Mouse (Mus musculus) small intestine, adult 2 months (tissue): ENCODE data around the gene Nbea.

Source experiments
- CTCF ChIP-seq: fragments of 200-500 bp; IDR thresholded peaks from 2 replicates; pipeline ENCODE4 v1.5.1; 2012; ENCODE audit warnings: low read depth, mild to moderate bottlenecking, control low read depth, inconsistent platforms, low read length, moderate library complexity, mixed read lengths; ENCODE audit not compliant: insufficient replicate concordance, insufficient read length; ENCODE audit errors: extremely low read depth
- POLR2A ChIP-seq: fragments of 200-500 bp; IDR thresholded peaks from 2 replicates; pipeline ENCODE4 v1.6.1; 2012; ENCODE audit warnings: low read depth, mild to moderate bottlenecking, control low read depth, inconsistent platforms, low read length, moderate library complexity

- TF ChIP-seq CTCF = no peak
- no peak for TF ChIP-seq POLR2A
Measured at GRCm38 (mm10) chr3:55590291-55590690, 593.2 kb downstream of the Nbea start.
